Mouse (Mus musculus): ENCODE measurements around the gene Dagla.

GRCm38 (mm10) chr19:10203146-10203847, 101.4 kb downstream of the Dagla start:
- no peak for TF ChIP-seq CTCF (IDR thresholded peaks at IDR 0.05; ENCODE audit: low read depth, low read length)
- TF ChIP-seq POLR2AphosphoS5 (IDR thresholded peaks at IDR 0.05; ENCODE audit: insufficient replicate concordance, low read depth, low read length) = no peak

Measured in G1E (cell line).